Mouse (Mus musculus) MEL (cell line): Measurements from ENCODE around the gene Tspan4. TPM values are rescaled to one million over a fixed set of nuclear protein-coding genes. Genes with fewer than 3 reads are reported as not detected.

Experiments
- DNase-seq: peaks from one replicate; pipeline ENCODE4 v3.0.0; 2011; ENCODE audit warnings: low read depth, low spot score
- H3K27ac ChIP-seq: 2 replicates; pipeline ENCODE4 v1.5.1; 2012; ENCODE audit warnings: low read depth, mild to moderate bottlenecking, control low read depth, low read length, moderate library complexity; ENCODE audit not compliant: control insufficient read depth
- H3K27me3 ChIP-seq, 2 experiments: fragments of 150-350 bp in 1 of 2; sonication (generic) in 1 of 2; 2 replicates each; pipeline ENCODE4 v1.6.1; 2012; ENCODE audit warnings: low read length in 2 of 2, mild to moderate bottlenecking in 2 of 2, improper control_type of control experiment in 1 of 2, moderate library complexity in 1 of 2; ENCODE audit not compliant: insufficient read depth in 2 of 2, control insufficient read depth in 1 of 2
- H3K36me3 ChIP-seq, 2 experiments: 2 replicates each; pipeline ENCODE4 v1.6.1; 2012 to 2014; ENCODE audit warnings: low read length in 2 of 2, improper control_type of control experiment in 1 of 2, inconsistent platforms in 1 of 2, mild to moderate bottlenecking in 1 of 2; ENCODE audit not compliant: insufficient read depth in 2 of 2, control insufficient read depth in 1 of 2
- H3K4me1 ChIP-seq, 2 experiments: fragments of 150-350 bp in 1 of 2; sonication (generic) in 1 of 2; 2 replicates each; pipeline ENCODE4 v1.6.1; 2012; ENCODE audit warnings: low read length in 2 of 2, improper control_type of control experiment in 1 of 2, mild to moderate bottlenecking in 1 of 2; ENCODE audit not compliant: insufficient read depth in 2 of 2, control insufficient read depth in 1 of 2
- H3K4me3 ChIP-seq, 2 experiments: fragments of 150-350 bp in 1 of 2; sonication (generic) in 1 of 2; 2 replicates each; pipeline ENCODE4 v1.5.1; 2012; ENCODE audit warnings: low read depth in 2 of 2, low read length in 2 of 2, mild to moderate bottlenecking in 2 of 2, moderate library complexity in 2 of 2, control low read depth in 1 of 2, improper control_type of control experiment in 1 of 2; ENCODE audit not compliant: control insufficient read depth in 1 of 2, insufficient read depth in 1 of 2
- H3K79me2 ChIP-seq: 2 replicates; pipeline ENCODE4 v1.6.1; 2012; ENCODE audit warnings: mild to moderate bottlenecking, low read length, moderate library complexity; ENCODE audit not compliant: control insufficient read depth, poor library complexity, insufficient read depth
- H3K9ac ChIP-seq: 2 replicates; pipeline ENCODE4 v1.6.1; 2012; ENCODE audit warnings: low read depth, mild to moderate bottlenecking, control low read depth, low read length, moderate library complexity; ENCODE audit not compliant: control insufficient read depth, poor library complexity, severe bottlenecking
- H3K9me3 ChIP-seq: fragments of 150-350 bp; sonication (generic); replicated peaks from 2 replicates; pipeline ENCODE4 v1.6.1; 2012; ENCODE audit warnings: mild to moderate bottlenecking, low read length, improper control_type of control experiment, moderate library complexity; ENCODE audit not compliant: insufficient read depth
- BHLHE40 ChIP-seq: IDR thresholded peaks from 2 replicates; pipeline ENCODE4 v1.6.1; 2012; ENCODE audit warnings: low read depth, mild to moderate bottlenecking, inconsistent platforms, low read length, improper control_type of control experiment, borderline replicate concordance
- CTCF ChIP-seq, 3 experiments: IDR thresholded peaks in 2 of 3; conservative IDR thresholded peaks in 1 of 3; 2 replicates each; pipeline ENCODE4 v1.5.1; 2011 to 2012; ENCODE audit warnings: low read length in 3 of 3, low read depth in 2 of 3, mild to moderate bottlenecking in 2 of 3, improper control_type of control experiment in 1 of 3, inconsistent platforms in 1 of 3, mixed read lengths in 1 of 3, moderate library complexity in 1 of 3; ENCODE audit not compliant: control insufficient read depth in 1 of 3, insufficient read depth in 1 of 3, poor library complexity in 1 of 3, severe bottlenecking in 1 of 3
- ELF1 ChIP-seq: IDR thresholded peaks from 2 replicates; pipeline ENCODE4 v1.6.1; 2014; ENCODE audit warnings: low read depth, mild to moderate bottlenecking, inconsistent platforms, low read length, improper control_type of control experiment, moderate library complexity
- ETS1 ChIP-seq: IDR thresholded peaks from 2 replicates; pipeline ENCODE4 v1.6.1; 2012; ENCODE audit warnings: low read depth, mild to moderate bottlenecking, inconsistent platforms, low read length, improper control_type of control experiment, moderate library complexity
- GATA1 ChIP-seq: IDR thresholded peaks from 2 replicates; pipeline ENCODE4 v1.6.1; 2011; ENCODE audit warnings: low read depth, low read length, improper control_type of control experiment
- HCFC1 ChIP-seq: IDR thresholded peaks from 2 replicates; pipeline ENCODE4 v1.6.1; 2012; ENCODE audit warnings: low read depth, mild to moderate bottlenecking, inconsistent platforms, low read length, improper control_type of control experiment, moderate library complexity
- JUND ChIP-seq: IDR thresholded peaks from 2 replicates; pipeline ENCODE4 v1.6.1; 2011; ENCODE audit warnings: low read depth, mild to moderate bottlenecking, improper control_type of control experiment, low read length
- MAZ ChIP-seq: IDR thresholded peaks from 2 replicates; pipeline ENCODE4 v1.6.1; 2012; ENCODE audit warnings: low read depth, mild to moderate bottlenecking, inconsistent platforms, low read length, improper control_type of control experiment
- MEF2A ChIP-seq: IDR thresholded peaks from 2 replicates; pipeline ENCODE4 v1.6.1; 2014; ENCODE audit warnings: low read depth, mild to moderate bottlenecking, inconsistent platforms, low read length, improper control_type of control experiment; ENCODE audit not compliant: poor library complexity, insufficient replicate concordance, severe bottlenecking; ENCODE audit errors: extremely low read depth
- MXI1 ChIP-seq: IDR thresholded peaks from 2 replicates; pipeline ENCODE4 v1.6.1; 2011; ENCODE audit warnings: mild to moderate bottlenecking, low read depth, low read length, improper control_type of control experiment
- MYB ChIP-seq: IDR thresholded peaks from 2 replicates; pipeline ENCODE4 v1.6.1; 2011; ENCODE audit warnings: mild to moderate bottlenecking, low read depth, low read length, improper control_type of control experiment
- NRF1 ChIP-seq: IDR thresholded peaks from 2 replicates; pipeline ENCODE4 v1.6.1; 2014; ENCODE audit warnings: low read depth, mild to moderate bottlenecking, inconsistent platforms, low read length, improper control_type of control experiment, moderate library complexity; ENCODE audit not compliant: poor library complexity, insufficient read depth, severe bottlenecking
- POLR2A ChIP-seq, 2 experiments: IDR thresholded peaks; 2 replicates each; pipeline ENCODE4 v1.6.1; 2011 to 2012; ENCODE audit warnings: low read length in 2 of 2, mild to moderate bottlenecking in 2 of 2, control low read depth in 1 of 2, improper control_type of control experiment in 1 of 2, low read depth in 1 of 2, moderate library complexity in 1 of 2; ENCODE audit not compliant: control insufficient read depth in 1 of 2, insufficient read depth in 1 of 2, poor library complexity in 1 of 2
- POLR2AphosphoS2 ChIP-seq: IDR thresholded peaks from 2 replicates; pipeline ENCODE4 v1.6.1; 2011; ENCODE audit warnings: low read length, improper control_type of control experiment
- RAD21 ChIP-seq: IDR thresholded peaks from 2 replicates; pipeline ENCODE4 v1.6.1; 2011; ENCODE audit warnings: mild to moderate bottlenecking, low read depth, low read length, improper control_type of control experiment
- SMC3 ChIP-seq: IDR thresholded peaks from 2 replicates; pipeline ENCODE4 v1.6.1; 2011; ENCODE audit warnings: low read depth, low read length, improper control_type of control experiment
- TAL1 ChIP-seq: IDR thresholded peaks from 2 replicates; pipeline ENCODE4 v1.6.1; 2012; ENCODE audit warnings: mild to moderate bottlenecking, inconsistent platforms, low read length, moderate library complexity, mixed read lengths
- UBTF ChIP-seq: IDR thresholded peaks from 2 replicates; pipeline ENCODE4 v1.6.1; 2012; ENCODE audit warnings: low read depth, mild to moderate bottlenecking, inconsistent platforms, low read length, improper control_type of control experiment, moderate library complexity, borderline replicate concordance; ENCODE audit not compliant: insufficient read depth
- USF2 ChIP-seq, 2 experiments: IDR thresholded peaks; 2 replicates each; pipeline ENCODE4 v1.6.1; 2011 to 2012; ENCODE audit warnings: improper control_type of control experiment in 2 of 2, low read length in 2 of 2, borderline replicate concordance in 1 of 2, inconsistent platforms in 1 of 2, low read depth in 1 of 2, mild to moderate bottlenecking in 1 of 2; ENCODE audit not compliant: insufficient read depth in 1 of 2
- ZC3H11A ChIP-seq: IDR thresholded peaks from 2 replicates; pipeline ENCODE4 v1.6.1; 2012; ENCODE audit warnings: low read depth, mild to moderate bottlenecking, inconsistent platforms, low read length, improper control_type of control experiment
- ZKSCAN1 ChIP-seq: IDR thresholded peaks from 2 replicates; pipeline ENCODE4 v1.6.1; 2012; ENCODE audit warnings: low read depth, mild to moderate bottlenecking, inconsistent platforms, low read length, improper control_type of control experiment, moderate library complexity
- ZMIZ1 ChIP-seq: IDR thresholded peaks from 2 replicates; pipeline ENCODE4 v1.6.1; 2012; ENCODE audit warnings: low read depth, mild to moderate bottlenecking, inconsistent platforms, low read length, improper control_type of control experiment, moderate library complexity
- ZNF384 ChIP-seq: IDR thresholded peaks from 2 replicates; pipeline ENCODE4 v1.6.1; 2012; ENCODE audit warnings: low read depth, mild to moderate bottlenecking, inconsistent platforms, low read length, improper control_type of control experiment
- polyA plus RNA-seq, 2 experiments: library from polyadenylated mRNA; stranded (reverse) in 1 of 2; unstranded in 1 of 2; fragments of >175 nt in 1 of 2; fragments of >200 nt in 1 of 2; gene quantifications; 2 replicates each; pipeline versions ENCODE4 v1.2.1 to v1.2.4; 2012; ENCODE audit warnings: low replicate concordance in 2 of 2, low read depth in 1 of 2; ENCODE audit not compliant: insufficient read length in 2 of 2, insufficient read depth in 1 of 2, missing spikeins in 1 of 2
- total RNA-seq: library from RNA; depleted of rRNA; stranded (reverse); fragments of 300-350 nt; gene quantifications from 2 replicates; pipeline ENCODE4 v1.2.3, GENCODE M21; 2012

Tspan4 gene
- total and polyA plus RNA-seq, 3 experiments = 97.9 to 110 TPM; not detected in 1

- no peak overlapping the region for H3K9ac ChIP-seq
- no peaks in the 10 kb centered on the region for H3K9me3 ChIP-seq
- no peaks in the 10 kb centered on the region for H3K4me1 ChIP-seq
- no peak overlapping the region for H3K4me3 ChIP-seq
- no peaks in the 10 kb centered on the region for H3K27me3 ChIP-seq
- TF ChIP-seq SMC3 (no peak), POLR2AphosphoS2 (no peak), MYB (no peak), ZKSCAN1 (no peak), ZMIZ1 (no peak), JUND (no peak), MXI1 (no peak)
- H3K36me3 ChIP-seq = no peaks in the 10 kb centered on the region; a peak in 1 of 4 replicates
- H3K79me2 ChIP-seq = no peaks in the 10 kb centered on the region
- no peak overlapping the region for H3K27ac ChIP-seq
- DNase-seq = no peak
Observed at GRCm38 (mm10) chr7:141492738-141493137, 17.7 kb downstream of the Tspan4 start.

- TF ChIP-seq USF2 (IDR thresholded peaks at IDR 0.05; ENCODE audit: borderline replicate concordance in 1 of 2, insufficient read depth in 1 of 2, low read depth in 1 of 2, low read length in 2 of 2) (no peak), HCFC1 (no peak), ZC3H11A (no peak), MEF2A (no peak), ZNF384 (no peak), NRF1 (no peak), GATA1 (no peak), MAZ (no peak), UBTF (no peak), ETS1 (no peak), ELF1 (no peak), MYB (no peak), BHLHE40 (no peak), RAD21 (no peak), TAL1 (no peak), POLR2A (IDR thresholded peaks at IDR 0.05; ENCODE audit: control insufficient read depth in 1 of 2, insufficient read depth in 1 of 2, low read depth in 1 of 2, low read length in 2 of 2, poor library complexity in 1 of 2) (no peak), CTCF (IDR thresholded peaks at IDR 0.05 in 2 of 3, conservative IDR thresholded peaks at IDR 0.05 in 1 of 3; ENCODE audit: control insufficient read depth in 1 of 3, insufficient read depth in 1 of 3, low read depth in 2 of 3, low read length in 3 of 3, poor library complexity in 1 of 3, severe bottlenecking in 1 of 3) (no peak)
- no peak overlapping the region for H3K27ac ChIP-seq
- no peaks in the 10 kb centered on the region for H3K4me1 ChIP-seq
- H3K79me2 ChIP-seq = no peaks in the 10 kb centered on the region
- H3K27me3 ChIP-seq = no peaks in the 10 kb centered on the region
- no peak overlapping the region for H3K4me3 ChIP-seq
- H3K9ac ChIP-seq = no peak overlapping the region
- no peaks in the 10 kb centered on the region for H3K9me3 ChIP-seq
- no peak for DNase-seq
- H3K36me3 ChIP-seq = no peaks in the 10 kb centered on the region; a peak in 1 of 4 replicates
Observed at GRCm38 (mm10) chr7:141493729-141494128, 18.7 kb downstream of the Tspan4 start.
